Mouse (Mus musculus) small intestine, adult 2 months (tissue): ENCODE measurements around the gene Gm5460.

Experiments
- CTCF ChIP-seq: fragments of 200-500 bp; IDR thresholded peaks from 2 replicates; pipeline ENCODE4 v1.5.1; 2012; ENCODE audit warnings: low read depth, mild to moderate bottlenecking, control low read depth, inconsistent platforms, low read length, moderate library complexity, mixed read lengths; ENCODE audit not compliant: insufficient replicate concordance, insufficient read length; ENCODE audit errors: extremely low read depth
- POLR2A ChIP-seq: fragments of 200-500 bp; IDR thresholded peaks from 2 replicates; pipeline ENCODE4 v1.6.1; 2012; ENCODE audit warnings: low read depth, mild to moderate bottlenecking, control low read depth, inconsistent platforms, low read length, moderate library complexity

DNA sequence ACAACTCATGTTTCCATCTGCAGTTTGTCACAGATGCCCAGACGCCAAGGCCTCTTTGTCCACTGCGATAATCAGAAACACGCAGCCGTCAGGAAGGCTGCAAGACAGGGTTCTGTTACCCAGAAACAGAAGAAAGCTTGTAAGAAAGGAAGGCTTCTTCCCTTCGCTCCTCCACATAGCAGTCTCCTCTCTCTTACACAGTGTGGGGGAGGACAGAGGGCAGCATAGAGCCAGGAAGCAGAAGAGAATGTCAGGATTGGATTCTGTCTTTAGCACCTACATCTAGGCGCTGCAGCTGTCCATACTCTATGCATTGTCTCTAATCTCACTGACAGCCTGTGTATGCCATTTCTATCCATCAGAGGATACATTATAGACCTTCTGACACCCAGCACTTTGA is 19.1 kb upstream of the Gm5460 start:
- no peak for TF ChIP-seq CTCF
- TF ChIP-seq POLR2A, result no peak
